Mouse (Mus musculus) heart, embryonic 12.5 days (tissue): Measurements from ENCODE around the gene Cyp4v3. TPM values are rescaled to one million over a fixed set of nuclear protein-coding genes. Genes with fewer than 3 reads are reported as not detected.

ENCODE experiments used
- ATAC-seq: fragments of 200-750 bp; cut with Nextera tagmentation; 2 replicates; pipeline ENCODE4 v1.8.0; 2017; ENCODE audit warnings: moderate TSS enrichment, moderate library complexity; ENCODE audit not compliant: insufficient number of reproducible peaks, low FRiP score
- H3K27ac ChIP-seq: fragments of 300-500 bp; sonication (generic); 2 replicates; pipeline ENCODE4 v1.5.1; 2016; ENCODE audit warnings: mild to moderate bottlenecking, moderate library complexity; ENCODE audit not compliant: poor library complexity, severe bottlenecking
- H3K27me3 ChIP-seq: fragments of 300-500 bp; sonication (generic); replicated peaks from 2 replicates; pipeline ENCODE4 v1.6.1; 2016; ENCODE audit warnings: mild to moderate bottlenecking, moderate library complexity
- H3K36me3 ChIP-seq: fragments of 300-500 bp; sonication (generic); 2 replicates; pipeline ENCODE4 v1.6.1; 2016; ENCODE audit warnings: mild to moderate bottlenecking, moderate library complexity
- H3K4me1 ChIP-seq: fragments of 300-500 bp; sonication (generic); replicated peaks from 2 replicates; pipeline ENCODE4 v1.6.1; 2016; ENCODE audit warnings: mild to moderate bottlenecking
- H3K4me2 ChIP-seq: fragments of 300-500 bp; sonication (generic); 2 replicates; pipeline ENCODE4 v1.6.1; 2016; ENCODE audit warnings: mild to moderate bottlenecking, moderate library complexity
- H3K4me3 ChIP-seq: fragments of 300-500 bp; sonication (generic); 2 replicates; pipeline ENCODE4 v1.5.1; 2016; ENCODE audit warnings: mild to moderate bottlenecking
- H3K9ac ChIP-seq: fragments of 300-500 bp; sonication (generic); 2 replicates; pipeline ENCODE4 v1.6.1; 2016; ENCODE audit warnings: mild to moderate bottlenecking, moderate library complexity
- H3K9me3 ChIP-seq: fragments of 300-500 bp; sonication (generic); replicated peaks from 2 replicates; pipeline ENCODE4 v1.6.1; 2016; ENCODE audit warnings: mild to moderate bottlenecking, moderate library complexity
- WGBS: fragments of 180-500 bp; shearing (Covaris S2); methylation state at CpG from one replicate; pipeline ENCODE4 v1.1.7; 2016; 5-methylcytosine and 5-hydroxymethylcytosine counted together
- polyA plus RNA-seq: library from polyadenylated mRNA; unstranded; fragments of >200 nt; fragmentation: Nextera tagmentation; extraction: Ambion mirVana; gene quantifications from 2 replicates; pipeline ENCODE4 v1.2.1, GENCODE M21; 2016

Gene Cyp4v3
- polyA plus RNA-seq = 0.56 and 0.85 TPM in 2 replicates

DNA sequence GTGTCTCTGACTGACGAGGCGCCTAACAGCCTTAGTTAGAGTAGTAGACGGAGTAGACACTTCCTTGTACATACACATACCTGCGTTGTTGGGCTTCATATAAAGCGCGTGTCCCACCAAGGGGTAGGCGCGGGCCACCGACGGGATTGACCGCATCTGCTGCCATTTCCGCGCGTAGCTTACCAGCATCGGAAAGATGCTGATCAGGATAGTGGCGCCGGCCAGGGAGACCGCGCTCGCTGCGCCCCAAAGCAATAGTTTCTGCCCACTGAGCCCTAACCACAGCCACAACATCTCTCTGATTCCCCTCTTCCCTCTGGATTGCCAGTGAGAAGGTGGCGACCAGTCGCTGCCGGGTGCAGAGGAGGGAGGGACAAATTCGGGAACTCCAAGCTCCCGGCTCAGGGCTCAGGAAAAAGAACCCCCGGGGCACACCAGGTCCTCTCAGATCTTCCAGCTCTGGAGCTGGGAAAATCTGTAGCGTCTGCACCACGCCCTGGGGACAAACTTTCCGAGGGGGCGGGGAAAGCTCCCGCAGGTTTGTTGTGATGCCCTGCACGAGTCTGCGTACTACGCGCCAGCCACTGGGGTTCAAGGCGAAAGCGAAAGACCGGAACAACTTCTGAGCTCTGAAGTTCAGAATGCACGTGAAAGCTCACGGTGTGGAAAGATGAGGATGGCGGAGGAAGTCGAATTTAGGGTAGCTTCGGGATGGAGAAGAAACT, at the start of gene Cyp4v3:
Gene Cyp4v3, minus strand, starts transcription at position 532 of the 725 bp plus-strand sequence.
- H3K9ac ChIP-seq = peak within 1 kb of the TSS; percentile 67
- WGBS = under 1% methylated on average over 44 of the region's 44 CpGs
- peak; percentile 45; the same call in 1 of the 2 replicates for ATAC-seq
- H3K9me3 ChIP-seq = no peaks in the 10 kb centered on the region
- H3K4me3 ChIP-seq = peak within 1 kb of the TSS; percentile 66
- H3K27me3 ChIP-seq = 0 out of 2 replicates have a peak, but pooled peaks cover 4% of the 10 kb centered on the region
- H3K36me3 ChIP-seq = no peaks in the 10 kb centered on the region
- H3K4me1 ChIP-seq = no peaks in the 10 kb centered on the region
- no peak within 1 kb of the TSS for H3K27ac ChIP-seq
- peak within 1 kb of the TSS; percentile 84 for H3K4me2 ChIP-seq

DNA sequence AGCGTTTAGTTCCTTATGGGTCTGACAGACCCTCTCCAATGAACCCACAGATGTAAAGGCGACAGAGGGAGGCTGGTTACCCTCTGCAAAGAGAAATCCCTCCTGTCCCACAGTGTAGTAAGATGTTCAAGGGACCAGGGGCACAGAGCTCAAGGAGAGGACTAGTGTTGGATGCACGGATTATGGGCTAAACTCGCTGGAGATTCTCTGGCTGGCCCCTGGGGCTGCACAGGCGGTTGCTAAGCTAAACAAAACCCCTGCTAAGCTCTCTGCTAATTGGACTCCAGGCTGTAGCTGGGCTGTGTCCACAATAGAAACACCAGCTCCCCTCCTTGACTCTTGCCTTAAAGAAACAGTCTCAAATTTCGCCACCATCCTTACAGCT, 48.9 kb upstream of the Cyp4v3 start, which contains the start of gene Fam149a:
Gene Fam149a, minus strand, starts transcription at position 329 of the 385 bp plus-strand sequence.
- Histone ChIP-seq H3K4me3 (peak within 1 kb of the TSS; percentile 47), H3K4me1 (peaks cover 13% of the 10 kb centered on the region; the same call in 1 of the 2 replicates), H3K9me3 (no peaks in the 10 kb centered on the region), H3K27me3 (peaks cover 22% of the 10 kb centered on the region; the same call in 1 of the 2 replicates), H3K9ac (peak within 1 kb of the TSS; percentile 39; the same call in 1 of the 2 replicates), H3K36me3 (no peaks in the 10 kb centered on the region), H3K27ac (no peak within 1 kb of the TSS), H3K4me2 (peak within 1 kb of the TSS; percentile 84)
- no peak for ATAC-seq
- 5% methylated on average over 6 of the region's 6 CpGs for WGBS

DNA sequence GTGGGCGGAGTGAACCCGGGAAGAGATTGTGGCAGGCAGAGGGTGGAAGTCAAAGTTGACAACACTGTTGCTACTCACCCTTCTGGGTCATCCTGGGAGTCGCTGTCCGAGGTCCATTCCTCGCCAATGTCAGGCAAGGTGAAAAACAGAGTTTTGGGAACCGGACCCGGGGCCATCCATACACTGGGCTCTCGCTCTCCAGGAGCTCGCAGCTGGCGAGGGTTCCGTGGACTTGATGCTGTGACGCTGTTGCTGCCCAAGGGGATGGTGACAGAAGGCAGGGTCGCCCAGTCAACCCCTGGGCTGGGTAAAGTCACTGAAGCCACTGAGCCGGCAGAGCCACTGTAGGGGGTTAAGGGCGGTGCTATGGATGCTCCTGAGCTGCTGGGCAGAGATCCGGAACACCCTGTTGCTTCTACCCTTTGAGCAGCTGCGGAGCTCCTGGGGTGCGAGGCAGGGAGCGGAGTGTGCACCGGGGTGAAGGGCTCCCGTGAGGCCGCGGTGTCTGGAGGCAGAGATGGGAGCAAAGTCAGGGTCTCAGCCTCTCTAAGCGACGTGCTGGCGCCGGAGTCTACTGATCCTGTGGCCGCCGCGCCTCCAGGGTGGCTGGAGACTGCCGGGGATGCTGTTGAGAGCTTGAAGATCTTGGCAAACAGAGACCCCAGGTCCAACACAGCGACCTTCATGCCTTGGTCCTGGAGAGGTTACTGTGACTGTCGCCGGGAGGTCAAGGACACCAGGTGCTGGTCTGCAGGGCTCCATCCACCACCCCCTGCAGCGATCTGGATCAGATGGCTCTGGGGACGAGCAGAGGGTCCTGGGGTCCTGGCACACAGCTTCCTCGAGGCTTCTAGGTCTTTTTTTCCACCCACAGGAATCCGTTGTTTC, 48.3 kb upstream of the Cyp4v3 start:
- Histone ChIP-seq H3K27ac (no peak overlapping the region), H3K36me3 (no peaks in the 10 kb centered on the region), H3K27me3 (peaks cover 22% of the 10 kb centered on the region; the same call in 1 of the 2 replicates), H3K9me3 (no peaks in the 10 kb centered on the region), H3K4me2 (peak overlapping the region; percentile 84), H3K4me3 (peak overlapping the region; percentile 47), H3K4me1 (peaks cover 13% of the 10 kb centered on the region; the same call in 1 of the 2 replicates), H3K9ac (peak overlapping the region; percentile 39; the same call in 1 of the 2 replicates)
- WGBS = 2% methylated on average over 38 of the region's 38 CpGs
- no peak for ATAC-seq

DNA sequence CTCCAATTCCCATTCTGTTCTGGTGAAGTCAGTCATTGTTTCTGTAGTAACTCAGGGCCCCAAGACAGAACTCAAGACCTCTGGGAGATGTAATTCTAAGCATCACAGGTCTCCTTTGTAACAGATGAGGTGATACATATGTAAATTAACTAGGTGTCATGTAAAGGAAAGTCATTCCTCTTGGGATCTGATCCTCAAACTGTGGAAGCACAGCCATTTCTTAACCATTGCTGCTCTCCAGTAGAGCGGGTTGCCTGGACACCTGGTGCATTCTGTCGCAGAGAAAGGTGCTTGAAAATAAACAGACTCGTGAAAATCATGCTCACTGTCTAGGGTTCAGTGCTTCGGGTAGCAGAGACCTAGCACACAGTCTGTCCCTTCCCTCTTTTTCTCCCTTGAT, 47.6 kb upstream of the Cyp4v3 start:
- H3K4me3 ChIP-seq = peak overlapping the region; percentile 47; the same call in 1 of the 2 replicates
- WGBS = 16% methylated on average over 4 of the region's 4 CpGs

GRCm38 (mm10) chr8:45374071-45374470, 41.1 kb upstream of the Cyp4v3 start:
- H3K4me2 ChIP-seq = no peak overlapping the region
- no peaks in the 10 kb centered on the region for H3K4me1 ChIP-seq
- no peak for ATAC-seq
- no peaks in the 10 kb centered on the region for H3K36me3 ChIP-seq
- WGBS = 55% methylated on average over 3 of the region's 3 CpGs
- H3K4me3 ChIP-seq = no peak overlapping the region
- no peak overlapping the region for H3K9ac ChIP-seq
- no peaks in the 10 kb centered on the region for H3K9me3 ChIP-seq
- no peak overlapping the region for H3K27ac ChIP-seq
- no peaks in the 10 kb centered on the region for H3K27me3 ChIP-seq

More for the DNA sequence above, 47.6 kb upstream of the Cyp4v3 start:
- Histone ChIP-seq H3K9ac (no peak overlapping the region), H3K27ac (no peak overlapping the region), H3K9me3 (no peaks in the 10 kb centered on the region), H3K27me3 (peaks cover 22% of the 10 kb centered on the region; the same call in 1 of the 2 replicates), H3K36me3 (no peaks in the 10 kb centered on the region), H3K4me2 (peak overlapping the region; percentile 84), H3K4me1 (peaks cover 13% of the 10 kb centered on the region; the same call in 1 of the 2 replicates)
- ATAC-seq = no peak

- no peak for ATAC-seq
- 90% methylated on average over 1 of the region's 1 CpGs for WGBS
- no peaks in the 10 kb centered on the region for H3K4me1 ChIP-seq
Observed at GRCm38 (mm10) chr8:45367154-45367553, 34.1 kb upstream of the Cyp4v3 start.

DNA sequence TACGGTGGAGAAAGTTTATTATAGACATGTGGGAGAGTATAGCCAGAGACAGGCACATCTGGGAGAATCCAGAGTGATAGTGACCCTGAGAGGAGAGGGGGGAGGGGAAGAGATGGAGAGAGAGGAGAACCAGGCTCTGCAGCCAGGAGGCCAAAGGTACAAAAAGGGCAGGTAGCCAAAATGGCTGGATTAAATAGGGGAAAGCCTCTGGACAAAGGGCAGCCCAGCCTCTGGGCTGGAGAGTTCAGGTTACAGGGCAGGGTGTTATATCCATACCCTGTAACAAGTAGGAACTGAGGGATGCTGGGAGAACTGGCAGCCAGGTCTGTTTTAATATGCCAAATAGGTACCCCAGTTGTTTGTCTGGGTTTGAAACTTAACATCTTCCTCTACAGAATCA, 30.2 kb upstream of the Cyp4v3 start:
- H3K4me1 ChIP-seq = no peaks in the 10 kb centered on the region; the same call in 1 of the 2 replicates
- no peak overlapping the region for H3K4me3 ChIP-seq
- no peaks in the 10 kb centered on the region for H3K36me3 ChIP-seq
- H3K27me3 ChIP-seq = no peaks in the 10 kb centered on the region; the same call in 1 of the 2 replicates
- WGBS = 63% methylated on average over 1 of the region's 1 CpGs
- ATAC-seq = no peak
- H3K9me3 ChIP-seq = no peaks in the 10 kb centered on the region
- no peak overlapping the region for H3K9ac ChIP-seq
- no peak overlapping the region for H3K27ac ChIP-seq
- H3K4me2 ChIP-seq = no peak overlapping the region

More at GRCm38 (mm10) chr8:45367154-45367553, 34.1 kb upstream of the Cyp4v3 start:
- H3K9ac ChIP-seq = no peak overlapping the region
- H3K36me3 ChIP-seq = no peaks in the 10 kb centered on the region
- no peaks in the 10 kb centered on the region for H3K27me3 ChIP-seq
- H3K4me3 ChIP-seq = no peak overlapping the region
- no peak overlapping the region for H3K27ac ChIP-seq
- H3K4me2 ChIP-seq = no peak overlapping the region
- H3K9me3 ChIP-seq = no peaks in the 10 kb centered on the region

DNA sequence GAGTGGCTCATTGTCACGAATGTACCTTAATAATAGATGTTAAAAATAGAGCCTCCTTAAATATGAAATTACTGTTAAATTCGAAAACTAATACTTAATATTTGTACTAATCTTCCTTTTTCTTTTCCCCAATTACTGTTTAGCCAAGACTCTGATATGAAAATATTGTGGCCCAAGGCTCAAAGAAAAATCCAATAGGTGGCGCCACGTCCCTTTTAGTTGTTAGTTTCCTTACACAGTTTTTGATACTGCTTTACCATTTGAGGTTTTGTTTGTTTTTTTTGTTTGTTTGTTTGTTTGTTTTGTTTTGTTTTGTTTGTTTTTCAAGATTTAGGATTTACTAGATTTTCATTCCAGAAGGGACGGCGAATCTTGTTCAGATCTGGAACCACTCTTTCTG, 29.3 kb upstream of the Cyp4v3 start:
- Histone ChIP-seq H3K27ac (no peak overlapping the region), H3K36me3 (no peaks in the 10 kb centered on the region), H3K9me3 (no peaks in the 10 kb centered on the region), H3K4me1 (no peaks in the 10 kb centered on the region; the same call in 1 of the 2 replicates), H3K9ac (no peak overlapping the region), H3K4me3 (no peak overlapping the region), H3K27me3 (no peaks in the 10 kb centered on the region; the same call in 1 of the 2 replicates), H3K4me2 (no peak overlapping the region)
- 60% methylated on average over 6 of the region's 6 CpGs for WGBS
- ATAC-seq = no peak

DNA sequence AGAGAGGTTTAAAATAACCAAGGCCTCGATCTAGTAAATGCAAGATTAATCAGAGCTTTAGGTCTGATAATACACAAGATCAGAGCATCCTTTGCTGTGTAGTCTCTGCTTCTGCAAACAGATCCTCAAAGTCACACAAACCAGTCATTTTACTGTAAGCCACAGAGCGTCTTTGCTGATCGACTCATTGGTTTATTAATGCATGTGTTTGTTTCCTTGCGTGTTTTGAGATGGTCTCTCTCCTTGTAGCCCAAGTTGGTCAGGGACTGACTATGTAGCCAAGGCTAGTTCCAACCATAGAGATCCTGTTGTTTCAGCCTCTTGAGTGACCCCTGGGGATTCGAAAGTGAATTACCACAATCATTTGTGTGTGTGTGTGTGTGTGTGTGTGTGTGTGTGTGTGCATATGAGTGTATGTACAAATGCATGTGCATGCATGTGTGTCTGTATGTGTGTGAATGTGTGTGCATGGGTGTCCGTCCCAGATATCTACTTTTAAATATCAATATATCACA, 26.1 kb upstream of the Cyp4v3 start:
- no peaks in the 10 kb centered on the region; the same call in 1 of the 2 replicates for H3K27me3 ChIP-seq
- WGBS = 76% methylated on average over 6 of the region's 6 CpGs
- H3K4me1 ChIP-seq = no peaks in the 10 kb centered on the region; the same call in 1 of the 2 replicates
- peak overlapping the region; percentile 77 for H3K4me2 ChIP-seq
- H3K4me3 ChIP-seq = no peak overlapping the region
- H3K27ac ChIP-seq = no peak overlapping the region
- no peaks in the 10 kb centered on the region for H3K36me3 ChIP-seq
- no peak overlapping the region for H3K9ac ChIP-seq
- ATAC-seq = no peak
- no peaks in the 10 kb centered on the region for H3K9me3 ChIP-seq

GRCm38 (mm10) chr8:45358132-45358918, 25.3 kb upstream of the Cyp4v3 start:
- H3K9ac ChIP-seq = peak overlapping the region; percentile 78
- 4% methylated on average over 46 of the region's 49 CpGs for WGBS

More at GRCm38 (mm10) chr8:45358132-45358918, 25.3 kb upstream of the Cyp4v3 start:
- H3K4me3 ChIP-seq = peak overlapping the region; percentile 63
- H3K27me3 ChIP-seq = no peaks in the 10 kb centered on the region; the same call in 1 of the 2 replicates
- ATAC-seq = peak; percentile 51
- H3K4me1 ChIP-seq = no peaks in the 10 kb centered on the region; the same call in 1 of the 2 replicates
- no peak overlapping the region for H3K27ac ChIP-seq
- no peaks in the 10 kb centered on the region for H3K36me3 ChIP-seq
- no peaks in the 10 kb centered on the region for H3K9me3 ChIP-seq
- H3K4me2 ChIP-seq = peak overlapping the region; percentile 77
